Mouse (Mus musculus) heart, postnatal 0 days (tissue): ENCODE measurements around the gene Rars.

Experiments used
- CTCF ChIP-seq: IDR thresholded peaks from 2 replicates; pipeline ENCODE4 v1.5.1; 2016; ENCODE audit warnings: antibody characterized with exemption, control low read depth, low read depth
- EP300 ChIP-seq: IDR thresholded peaks from 2 replicates; pipeline ENCODE4 v1.6.1; 2016; ENCODE audit warnings: antibody characterized with exemption, low read depth

DNA sequence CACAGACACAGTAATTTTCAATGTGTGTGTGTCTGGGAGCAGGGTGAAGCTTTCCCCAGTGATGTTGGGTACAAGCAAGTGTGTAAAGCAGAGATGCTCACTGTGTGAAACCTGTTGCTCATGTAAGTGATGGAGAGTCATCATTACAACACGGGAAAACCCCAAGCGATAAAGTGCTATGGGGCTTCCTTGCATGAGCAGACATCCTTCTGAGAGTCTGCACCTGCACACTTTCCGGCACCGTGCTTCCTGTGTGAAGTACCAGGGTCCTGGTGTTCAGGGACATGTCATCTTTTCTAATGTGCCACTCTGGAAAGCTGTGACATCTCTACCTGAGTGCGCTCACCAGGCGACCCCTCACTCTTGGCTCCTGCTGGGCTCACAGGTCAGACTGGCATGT, 48.5 kb upstream of the Rars start:
- TF ChIP-seq CTCF (no peak), EP300 (no peak)
